Mouse (Mus musculus): ENCODE results near the gene Auts2.
A peak's percentile ranks its signal among the peaks of the same experiment; 100 is the strongest.

The Auts2 gene

GRCm38 (mm10) chr5:132450071-132450470 lies 93.1 kb downstream of the Auts2 start:
- no peak for DNase-seq (ENCODE audit: low spot score in 2 of 2)

GRCm38 (mm10) chr5:132448401-132449066 lies 94.6 kb downstream of the Auts2 start:
- DNase-seq (ENCODE audit: low spot score in 2 of 2): no peak

GRCm38 (mm10) chr5:132445213-132445954 lies 97.8 kb downstream of the Auts2 start:
- no peak for DNase-seq (ENCODE audit: low spot score in 2 of 2)

GRCm38 (mm10) chr5:132442948-132443347 lies 100.2 kb downstream of the Auts2 start:
- no peak for DNase-seq (ENCODE audit: low spot score in 2 of 2)

GRCm38 (mm10) chr5:132438414-132438813 lies 104.7 kb downstream of the Auts2 start:
- no peak for DNase-seq (ENCODE audit: low spot score in 2 of 2)

GRCm38 (mm10) chr5:132437994-132438393 lies 105.2 kb downstream of the Auts2 start:
- DNase-seq (ENCODE audit: low spot score in 2 of 2): peak in 1 of 2 experiments; percentile 15

- DNase-seq (ENCODE audit: low spot score in 2 of 2): no peak
Observed at GRCm38 (mm10) chr5:132437478-132437877, 105.7 kb downstream of the Auts2 start.

GRCm38 (mm10) chr5:132436901-132437300 lies 106.2 kb downstream of the Auts2 start:
- no peak for DNase-seq (ENCODE audit: low spot score in 2 of 2)

GRCm38 (mm10) chr5:132436473-132436872 lies 106.7 kb downstream of the Auts2 start:
- DNase-seq (ENCODE audit: low spot score in 2 of 2): no peak

- DNase-seq (ENCODE audit: low spot score in 2 of 2): no peak
Observed at GRCm38 (mm10) chr5:132435401-132435800, 107.7 kb downstream of the Auts2 start.

- no peak for DNase-seq (ENCODE audit: low spot score in 2 of 2)
Observed at GRCm38 (mm10) chr5:132433377-132434115, 109.6 kb downstream of the Auts2 start.

GRCm38 (mm10) chr5:132429363-132429762 lies 113.8 kb downstream of the Auts2 start:
- DNase-seq (ENCODE audit: low spot score in 2 of 2): no peak

GRCm38 (mm10) chr5:132426342-132426741 lies 116.8 kb downstream of the Auts2 start:
- DNase-seq (ENCODE audit: low spot score in 2 of 2): no peak

GRCm38 (mm10) chr5:132425792-132426309 lies 117.3 kb downstream of the Auts2 start:
- DNase-seq (ENCODE audit: low spot score in 2 of 2): no peak

- DNase-seq (ENCODE audit: low spot score in 2 of 2): no peak
Observed at GRCm38 (mm10) chr5:132410338-132410852, 132.7 kb downstream of the Auts2 start.

- no peak for DNase-seq (ENCODE audit: low spot score in 2 of 2)
Observed at GRCm38 (mm10) chr5:132408892-132409575, 134.1 kb downstream of the Auts2 start.

GRCm38 (mm10) chr5:132400556-132400955 lies 142.6 kb downstream of the Auts2 start:
- DNase-seq (ENCODE audit: low spot score in 2 of 2): no peak

GRCm38 (mm10) chr5:132399486-132399885 lies 143.7 kb downstream of the Auts2 start:
- no peak for DNase-seq (ENCODE audit: low spot score in 2 of 2)

- DNase-seq (ENCODE audit: low spot score in 2 of 2): no peak
Observed at GRCm38 (mm10) chr5:132395922-132396321, 147.2 kb downstream of the Auts2 start.

- no peak for DNase-seq (ENCODE audit: low spot score in 2 of 2)
Observed at GRCm38 (mm10) chr5:132394800-132395575, 148.2 kb downstream of the Auts2 start.
